Mouse (Mus musculus): ENCODE measurements at regions not wholly inside any gene's neighbourhood (a gene's known extent, or its start where the extent isn't known, plus 50 kb on each side); places are given as distances from the start of the nearest gene placed in this dataset.

DNA sequence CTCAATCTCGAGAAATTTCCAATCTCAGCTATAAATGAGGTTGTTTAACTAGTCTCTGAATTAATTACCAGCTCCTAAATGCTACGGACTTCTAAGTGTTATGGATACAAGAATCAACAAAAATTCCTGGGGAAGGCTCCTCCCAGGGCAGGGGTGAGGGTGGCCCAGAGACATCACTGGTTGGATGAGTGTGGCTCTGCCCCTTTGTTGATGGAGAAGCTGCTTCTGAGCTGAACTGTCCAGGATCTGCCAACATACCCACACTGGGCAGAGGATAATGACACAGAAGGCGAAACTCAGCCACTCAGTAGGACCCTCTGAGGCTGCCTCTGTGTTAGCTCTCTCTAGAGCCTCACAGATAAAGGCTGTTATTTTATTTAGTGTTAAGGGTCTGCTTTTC lies 449.0 kb downstream of the Sox2 start:
- Histone ChIP-seq H3K4me1 (ENCODE audit: control insufficient read depth, insufficient read depth, low read length) (peaks cover 4% of the 10 kb centered on the region), H3K4me3 (ENCODE audit: low read depth, low read length) (no peak overlapping the region), H3K36me3 (ENCODE audit: control insufficient read depth, insufficient read depth, low read length, poor library complexity, severe bottlenecking) (no peaks in the 10 kb centered on the region), H3K9ac (ENCODE audit: low read depth, poor library complexity, severe bottlenecking) (no peak overlapping the region), H3K9me3 (replicated peaks; ENCODE audit: control insufficient read depth, insufficient read depth, low read length, poor library complexity, severe bottlenecking) (no peaks in the 10 kb centered on the region), H3K27ac (ENCODE audit: insufficient read depth, low read length) (no peak overlapping the region), H3K27me3 (ENCODE audit: control insufficient read depth, insufficient read depth, low read length, poor library complexity, severe bottlenecking) (no peaks in the 10 kb centered on the region)
- TF ChIP-seq EP300 (IDR thresholded peaks at IDR 0.05; ENCODE audit: insufficient read depth, low read depth, low read length) (no peak), CTCF (IDR thresholded peaks at IDR 0.05; ENCODE audit: low read depth, low read length) (no peak), POLR2A (IDR thresholded peaks at IDR 0.05; ENCODE audit: insufficient read depth, low read length) (no peak)

DNA sequence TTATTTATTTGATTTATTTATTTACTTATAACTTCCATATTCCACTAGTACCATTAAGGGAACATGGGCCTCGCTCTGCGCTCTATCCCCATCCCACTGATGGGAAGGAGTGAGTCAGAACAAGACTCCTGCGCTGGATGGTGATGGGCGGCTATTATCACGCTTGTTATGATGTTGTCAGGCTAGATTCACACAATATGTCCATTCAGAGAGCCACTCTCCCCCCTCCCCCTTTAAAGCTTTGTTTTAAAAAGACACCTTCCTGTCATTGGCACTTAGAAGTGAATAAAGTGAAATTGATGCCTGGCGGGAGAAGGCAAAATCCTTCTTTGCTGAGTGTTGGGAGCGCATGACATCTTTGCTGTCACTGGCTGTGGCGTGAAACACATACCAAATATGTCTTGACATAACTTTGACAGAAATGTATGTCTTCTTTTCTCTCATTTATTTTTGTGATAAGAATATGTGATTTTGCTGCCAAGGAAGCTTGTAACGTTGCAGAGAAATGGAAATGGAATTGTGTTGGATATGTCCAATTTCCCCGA lies 449.7 kb downstream of the Sox2 start:
- no peaks in the 10 kb centered on the region for H3K27me3 ChIP-seq (ENCODE audit: control insufficient read depth, insufficient read depth, low read length, poor library complexity, severe bottlenecking)
- H3K4me1 ChIP-seq (ENCODE audit: control insufficient read depth, insufficient read depth, low read length) = peaks cover 4% of the 10 kb centered on the region
- H3K36me3 ChIP-seq (ENCODE audit: control insufficient read depth, insufficient read depth, low read length, poor library complexity, severe bottlenecking) = no peaks in the 10 kb centered on the region
- TF ChIP-seq EP300 (IDR thresholded peaks at IDR 0.05; ENCODE audit: insufficient read depth, low read depth, low read length) = no peak
- no peak for TF ChIP-seq CTCF (IDR thresholded peaks at IDR 0.05; ENCODE audit: low read depth, low read length)
- TF ChIP-seq POLR2A (IDR thresholded peaks at IDR 0.05; ENCODE audit: insufficient read depth, low read length) = no peak
- H3K27ac ChIP-seq (ENCODE audit: insufficient read depth, low read length) = no peak overlapping the region
- no peak overlapping the region for H3K4me3 ChIP-seq (ENCODE audit: low read depth, low read length)
- H3K9me3 ChIP-seq (replicated peaks; ENCODE audit: control insufficient read depth, insufficient read depth, low read length, poor library complexity, severe bottlenecking) = no peaks in the 10 kb centered on the region
- H3K9ac ChIP-seq (ENCODE audit: low read depth, poor library complexity, severe bottlenecking) = no peak overlapping the region

DNA sequence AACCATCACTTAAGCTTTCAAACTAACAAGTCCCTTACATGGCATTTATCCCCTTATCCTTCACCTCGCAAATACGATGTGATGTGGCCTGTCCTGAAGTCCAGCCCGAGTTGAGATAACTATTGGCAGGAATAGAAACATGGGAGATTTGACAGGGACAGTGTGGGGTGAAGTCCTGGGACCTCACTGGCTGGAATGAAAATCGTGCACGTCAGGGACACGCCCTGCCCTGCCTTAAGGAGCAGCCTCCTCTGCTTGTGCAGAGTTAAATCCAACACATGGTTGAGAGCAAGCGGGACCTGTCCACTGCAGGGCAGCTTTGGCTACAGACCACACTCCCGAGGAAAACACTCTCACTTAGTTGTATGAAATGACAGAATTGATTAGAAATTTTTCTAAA lies 451.1 kb downstream of the Sox2 start:
- Histone ChIP-seq H3K27ac (ENCODE audit: insufficient read depth, low read length) (no peak overlapping the region), H3K27me3 (ENCODE audit: control insufficient read depth, insufficient read depth, low read length, poor library complexity, severe bottlenecking) (no peaks in the 10 kb centered on the region), H3K9ac (ENCODE audit: low read depth, poor library complexity, severe bottlenecking) (no peak overlapping the region), H3K36me3 (ENCODE audit: control insufficient read depth, insufficient read depth, low read length, poor library complexity, severe bottlenecking) (no peaks in the 10 kb centered on the region), H3K9me3 (replicated peaks; ENCODE audit: control insufficient read depth, insufficient read depth, low read length, poor library complexity, severe bottlenecking) (no peaks in the 10 kb centered on the region), H3K4me3 (ENCODE audit: low read depth, low read length) (no peak overlapping the region), H3K4me1 (ENCODE audit: control insufficient read depth, insufficient read depth, low read length) (peaks cover 4% of the 10 kb centered on the region)
- TF ChIP-seq CTCF (IDR thresholded peaks at IDR 0.05; ENCODE audit: low read depth, low read length) = no peak
- no peak for TF ChIP-seq POLR2A (IDR thresholded peaks at IDR 0.05; ENCODE audit: insufficient read depth, low read length)
- no peak for TF ChIP-seq EP300 (IDR thresholded peaks at IDR 0.05; ENCODE audit: insufficient read depth, low read depth, low read length)

DNA sequence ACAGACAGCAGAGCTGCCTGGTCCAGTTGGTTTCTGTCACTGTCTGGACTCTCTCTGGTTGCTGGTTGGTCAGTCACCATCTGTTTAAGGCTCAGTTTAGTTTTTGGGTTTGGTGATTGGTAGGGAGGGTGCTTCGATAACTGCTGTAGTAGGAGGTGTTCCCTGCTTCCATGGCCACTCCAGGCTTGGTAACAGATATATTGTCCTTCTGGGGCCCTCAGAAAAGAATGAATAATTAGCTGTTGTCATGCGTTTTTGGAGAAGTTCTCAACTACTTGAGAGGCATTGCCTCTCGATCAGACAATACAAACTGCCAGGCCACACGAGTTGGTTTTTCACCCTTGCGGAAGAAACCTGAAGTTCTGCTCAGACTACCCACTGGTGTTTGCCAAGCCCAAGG lies 451.7 kb downstream of the Sox2 start:
- no peak for TF ChIP-seq CTCF (IDR thresholded peaks at IDR 0.05; ENCODE audit: low read depth, low read length)
- TF ChIP-seq EP300 (IDR thresholded peaks at IDR 0.05; ENCODE audit: insufficient read depth, low read depth, low read length) = no peak
- no peak for TF ChIP-seq POLR2A (IDR thresholded peaks at IDR 0.05; ENCODE audit: insufficient read depth, low read length)
- Histone ChIP-seq H3K27me3 (ENCODE audit: control insufficient read depth, insufficient read depth, low read length, poor library complexity, severe bottlenecking) (no peaks in the 10 kb centered on the region), H3K27ac (ENCODE audit: insufficient read depth, low read length) (no peak overlapping the region), H3K9ac (ENCODE audit: low read depth, poor library complexity, severe bottlenecking) (no peak overlapping the region), H3K4me3 (ENCODE audit: low read depth, low read length) (no peak overlapping the region), H3K4me1 (ENCODE audit: control insufficient read depth, insufficient read depth, low read length) (peaks cover 2% of the 10 kb centered on the region), H3K36me3 (ENCODE audit: control insufficient read depth, insufficient read depth, low read length, poor library complexity, severe bottlenecking) (no peaks in the 10 kb centered on the region), H3K9me3 (replicated peaks; ENCODE audit: control insufficient read depth, insufficient read depth, low read length, poor library complexity, severe bottlenecking) (no peaks in the 10 kb centered on the region)

DNA sequence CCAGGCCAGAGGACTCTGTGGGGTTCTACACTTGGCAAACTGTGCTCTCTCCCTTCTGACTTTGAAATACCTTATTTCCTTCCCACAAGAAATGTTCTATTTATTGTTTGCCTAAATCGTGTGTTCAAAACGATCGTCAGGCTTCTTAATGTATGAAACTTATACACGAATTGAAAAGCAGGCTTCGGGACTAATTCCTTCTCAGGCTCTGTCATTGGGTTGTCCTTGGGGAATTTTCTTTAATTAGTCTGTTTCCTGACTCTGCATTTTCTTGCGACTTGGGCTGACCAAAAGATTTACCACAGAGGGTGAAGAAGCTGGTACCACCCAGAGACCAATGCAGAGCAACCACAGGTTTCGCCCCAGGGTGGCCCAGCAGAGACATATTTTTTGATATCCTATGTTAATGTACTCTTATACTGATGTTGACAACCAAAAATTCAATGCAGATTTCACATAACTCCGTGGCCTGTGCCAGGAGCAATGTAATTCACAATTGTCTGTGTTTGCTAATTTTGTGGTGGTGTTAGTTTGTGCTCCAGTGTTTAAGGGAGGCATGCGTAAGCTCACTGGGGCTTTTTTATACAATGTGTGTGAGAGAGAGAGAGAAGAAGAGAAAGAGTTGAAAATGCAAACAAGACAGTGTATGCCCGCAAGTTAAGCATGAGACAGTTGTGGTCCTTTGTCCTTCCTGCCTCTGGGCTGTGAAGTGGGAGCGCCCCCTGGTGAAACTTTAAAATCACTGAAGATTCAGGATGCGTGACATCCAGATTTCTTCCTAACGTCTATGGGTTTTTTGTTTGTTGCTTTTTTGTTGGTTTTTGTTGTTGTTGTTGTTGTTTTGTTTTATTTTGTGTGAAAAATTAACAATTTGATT lies 452.7 kb downstream of the Sox2 start:
- H3K4me3 ChIP-seq (ENCODE audit: low read depth, low read length) = no peak overlapping the region
- H3K9ac ChIP-seq (ENCODE audit: low read depth, poor library complexity, severe bottlenecking) = no peak overlapping the region
- no peaks in the 10 kb centered on the region for H3K27me3 ChIP-seq (ENCODE audit: control insufficient read depth, insufficient read depth, low read length, poor library complexity, severe bottlenecking)
- peaks cover 2% of the 10 kb centered on the region for H3K4me1 ChIP-seq (ENCODE audit: control insufficient read depth, insufficient read depth, low read length)
- H3K36me3 ChIP-seq (ENCODE audit: control insufficient read depth, insufficient read depth, low read length, poor library complexity, severe bottlenecking) = no peaks in the 10 kb centered on the region
- TF ChIP-seq EP300 (IDR thresholded peaks at IDR 0.05; ENCODE audit: insufficient read depth, low read depth, low read length) = 0 out of 2 replicates have a peak, but pooled peaks have one; percentile 38
- TF ChIP-seq POLR2A (IDR thresholded peaks at IDR 0.05; ENCODE audit: insufficient read depth, low read length) = no peak
- peak; percentile 79 for TF ChIP-seq CTCF (IDR thresholded peaks at IDR 0.05; ENCODE audit: low read depth, low read length)
- no peaks in the 10 kb centered on the region for H3K9me3 ChIP-seq (replicated peaks; ENCODE audit: control insufficient read depth, insufficient read depth, low read length, poor library complexity, severe bottlenecking)
- no peak overlapping the region for H3K27ac ChIP-seq (ENCODE audit: insufficient read depth, low read length)

DNA sequence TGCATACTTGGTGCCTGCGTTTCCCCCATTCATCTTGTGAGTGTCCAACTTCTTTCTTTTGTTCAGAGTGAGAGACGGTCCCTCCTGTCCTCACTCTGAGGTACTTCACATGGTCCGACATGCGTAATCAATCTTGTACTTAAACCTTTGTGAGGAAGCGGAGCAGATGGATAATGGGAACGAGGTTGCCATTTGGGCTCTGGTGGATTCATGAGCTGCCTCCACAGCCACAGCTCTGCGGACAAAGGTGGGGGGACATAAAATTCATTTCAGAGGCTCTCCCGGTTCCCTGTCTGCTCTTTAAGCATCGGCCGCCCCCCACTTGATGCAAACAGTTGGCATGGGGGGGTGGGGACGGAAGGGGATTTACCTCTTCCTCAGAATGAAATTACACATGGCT lies 454.7 kb downstream of the Sox2 start:
- Histone ChIP-seq H3K27me3 (ENCODE audit: control insufficient read depth, insufficient read depth, low read length, poor library complexity, severe bottlenecking) (no peaks in the 10 kb centered on the region), H3K4me3 (ENCODE audit: low read depth, low read length) (no peak overlapping the region), H3K9ac (ENCODE audit: low read depth, poor library complexity, severe bottlenecking) (no peak overlapping the region), H3K9me3 (replicated peaks; ENCODE audit: control insufficient read depth, insufficient read depth, low read length, poor library complexity, severe bottlenecking) (no peaks in the 10 kb centered on the region), H3K36me3 (ENCODE audit: control insufficient read depth, insufficient read depth, low read length, poor library complexity, severe bottlenecking) (no peaks in the 10 kb centered on the region), H3K4me1 (ENCODE audit: control insufficient read depth, insufficient read depth, low read length) (peaks cover 2% of the 10 kb centered on the region), H3K27ac (ENCODE audit: insufficient read depth, low read length) (no peak overlapping the region)
- TF ChIP-seq POLR2A (IDR thresholded peaks at IDR 0.05; ENCODE audit: insufficient read depth, low read length) (no peak), CTCF (IDR thresholded peaks at IDR 0.05; ENCODE audit: low read depth, low read length) (no peak), EP300 (IDR thresholded peaks at IDR 0.05; ENCODE audit: insufficient read depth, low read depth, low read length) (no peak)
